Mouse (Mus musculus) forebrain, postnatal 0 days (tissue): Measurements from ENCODE around the gene Hivep3. TPM values are rescaled to one million over a fixed set of nuclear protein-coding genes. Genes with fewer than 3 reads are reported as not detected.

Source experiments
- ATAC-seq: fragments of 200-750 bp; cut with Nextera tagmentation; 2 replicates; pipeline ENCODE4 v1.8.0; 2017; ENCODE audit warnings: mild to moderate bottlenecking, moderate library complexity
- DNase-seq: peaks from one replicate; pipeline ENCODE4 v3.0.0-alpha.2; 2015
- H3K27ac ChIP-seq: fragments of 300-500 bp; sonication (generic); 2 replicates; pipeline ENCODE4 v1.5.1; 2014; ENCODE audit warnings: low read depth, mild to moderate bottlenecking, antibody characterized with exemption, low read length, moderate library complexity, mixed read lengths
- H3K27me3 ChIP-seq: fragments of 300-500 bp; sonication (generic); 2 replicates; pipeline ENCODE4 v1.6.1; 2014; ENCODE audit warnings: mild to moderate bottlenecking, low read length, mixed read lengths; ENCODE audit not compliant: insufficient read depth
- H3K36me3 ChIP-seq: fragments of 300-500 bp; sonication (generic); 2 replicates; pipeline ENCODE4 v1.6.1; 2014; ENCODE audit warnings: mild to moderate bottlenecking, moderate library complexity; ENCODE audit not compliant: insufficient read depth
- H3K4me1 ChIP-seq: fragments of 300-500 bp; sonication (generic); 2 replicates; pipeline ENCODE4 v1.6.1; 2014; ENCODE audit warnings: antibody characterized with exemption; ENCODE audit not compliant: insufficient read depth
- H3K4me2 ChIP-seq: fragments of 300-500 bp; sonication (generic); 2 replicates; pipeline ENCODE4 v1.6.1; 2014; ENCODE audit warnings: low read depth, mild to moderate bottlenecking, moderate library complexity
- H3K4me3 ChIP-seq: fragments of 300-500 bp; sonication (generic); 2 replicates; pipeline ENCODE4 v1.5.1; 2014; ENCODE audit warnings: low read depth, low read length, mixed read lengths
- H3K9ac ChIP-seq: fragments of 300-500 bp; sonication (generic); 2 replicates; pipeline ENCODE4 v1.6.1; 2014; ENCODE audit warnings: mild to moderate bottlenecking
- H3K9me3 ChIP-seq: fragments of 300-500 bp; sonication (generic); 2 replicates; pipeline ENCODE4 v1.6.1; 2016; ENCODE audit warnings: low read length
- CTCF ChIP-seq: sonication (generic); IDR thresholded peaks from 2 replicates; pipeline ENCODE4 v1.5.1; 2016; ENCODE audit warnings: antibody characterized with exemption, control low read depth, low read depth
- WGBS: fragments of 180-500 bp; shearing (Covaris S2); extraction: QIAGEN DNeasy Blood & Tissue Kit; methylation state at CpG from one replicate; pipeline ENCODE4 v1.1.7; 2014; 5-methylcytosine and 5-hydroxymethylcytosine counted together
- polyA plus RNA-seq: library from polyadenylated mRNA; unstranded; fragments of >200 nt; fragmentation: Nextera tagmentation; extraction: Ambion mirVana; gene quantifications from 2 replicates; pipeline ENCODE4 v1.2.1, GENCODE M21; 2015
- total RNA-seq: library from RNA; depleted of rRNA; stranded (reverse); fragments of >200 nt; gene quantifications from 2 replicates; pipeline ENCODE4 v1.2.3, GENCODE M21; 2014

The Hivep3 gene
- total and polyA plus RNA-seq, 2 experiments from 2014 or later: 16.9 to 21.3 TPM

DNA sequence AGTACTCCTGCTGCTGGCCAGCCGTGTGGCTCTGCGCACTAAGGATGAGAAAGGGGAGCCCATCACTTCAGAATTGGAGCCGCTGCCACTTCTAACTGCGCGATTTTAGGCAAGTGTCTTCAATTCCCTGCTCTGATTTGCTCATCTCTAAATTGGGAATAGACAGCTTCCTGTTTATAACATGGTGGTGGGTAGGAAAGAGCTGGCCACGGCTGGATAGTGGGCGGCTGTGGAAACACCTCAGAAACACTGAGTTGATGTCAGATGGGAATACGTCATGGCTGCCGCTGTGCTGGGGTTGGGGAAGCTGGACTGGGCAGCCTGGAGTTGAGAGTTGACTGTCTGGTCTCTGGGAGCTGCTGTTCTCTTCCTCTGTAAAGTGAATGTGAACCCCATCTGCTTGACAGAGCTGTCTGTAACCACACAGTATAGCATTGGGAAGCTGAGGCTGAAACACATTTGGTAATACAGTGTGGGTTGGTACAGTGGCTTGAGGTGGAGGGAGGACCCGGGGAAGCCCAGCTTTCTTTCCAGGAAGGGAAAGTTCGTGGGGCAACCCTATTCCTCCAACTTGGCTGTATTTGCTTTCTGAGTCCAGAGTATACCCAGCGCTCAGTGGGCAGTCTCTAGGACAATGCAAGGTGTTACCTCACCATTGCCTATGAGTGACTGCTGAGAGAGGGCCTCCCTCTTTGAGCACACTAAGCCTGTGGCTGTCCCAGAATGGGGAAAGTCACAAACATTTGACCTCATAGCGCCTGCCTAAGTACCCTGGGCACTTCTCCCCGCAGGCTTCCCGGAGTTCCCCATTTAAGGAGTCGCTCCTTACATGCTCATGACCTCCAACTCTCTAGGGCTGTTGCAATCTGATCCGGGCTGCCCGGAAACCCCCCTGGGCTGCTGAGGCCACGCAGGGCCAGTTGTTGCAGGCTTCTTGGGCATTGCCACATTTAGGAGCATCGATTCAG, 232.8 kb downstream of the Hivep3 start:
- H3K27me3 ChIP-seq: no peaks in the 10 kb centered on the region
- H3K4me2 ChIP-seq: no peak overlapping the region
- H3K4me1 ChIP-seq: peaks cover 32% of the 10 kb centered on the region
- H3K9ac ChIP-seq: no peak overlapping the region
- no peaks in the 10 kb centered on the region for H3K9me3 ChIP-seq
- H3K36me3 ChIP-seq: no peaks in the 10 kb centered on the region
- no peak for TF ChIP-seq CTCF
- no peak overlapping the region for H3K4me3 ChIP-seq
- no peak overlapping the region for H3K27ac ChIP-seq
- ATAC-seq: no peak
- 66% methylated on average over 20 of the region's 20 CpGs for WGBS
- no peak for DNase-seq

DNA sequence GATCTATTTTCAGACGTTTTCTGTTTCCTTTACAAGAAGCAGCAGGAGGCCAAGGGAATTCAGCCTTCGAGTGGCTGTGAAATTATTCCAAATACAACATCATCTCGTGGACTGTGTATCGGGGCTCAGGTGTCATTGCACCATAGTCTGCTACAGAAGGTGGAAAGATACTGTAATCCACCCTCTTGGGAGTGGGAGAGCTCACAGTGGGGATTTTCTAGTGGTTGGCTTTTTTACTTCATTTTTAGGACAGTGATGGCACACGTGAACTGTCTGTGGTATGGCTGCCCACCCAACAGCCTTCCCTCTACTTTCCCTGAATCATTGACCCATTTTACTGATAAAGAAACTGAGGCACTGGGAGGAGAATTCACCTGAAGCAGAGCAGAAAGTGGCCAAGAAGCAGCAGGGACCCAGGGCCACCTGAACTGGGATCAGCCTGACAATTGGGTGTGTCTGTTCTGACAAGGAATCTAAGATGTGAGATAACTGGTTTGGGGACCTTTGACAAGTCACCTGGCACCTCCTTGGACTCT, 233.6 kb downstream of the Hivep3 start:
- Histone ChIP-seq H3K4me3 (no peak overlapping the region), H3K4me1 (peaks cover 32% of the 10 kb centered on the region), H3K4me2 (no peak overlapping the region), H3K36me3 (no peaks in the 10 kb centered on the region), H3K9me3 (no peaks in the 10 kb centered on the region), H3K27me3 (no peaks in the 10 kb centered on the region), H3K27ac (peak overlapping the region; percentile 80; the same call in 1 of the 2 replicates), H3K9ac (no peak overlapping the region)
- TF ChIP-seq CTCF: no peak
- 60% methylated on average over 5 of the region's 5 CpGs for WGBS
- no peak for DNase-seq
- ATAC-seq: no peak

DNA sequence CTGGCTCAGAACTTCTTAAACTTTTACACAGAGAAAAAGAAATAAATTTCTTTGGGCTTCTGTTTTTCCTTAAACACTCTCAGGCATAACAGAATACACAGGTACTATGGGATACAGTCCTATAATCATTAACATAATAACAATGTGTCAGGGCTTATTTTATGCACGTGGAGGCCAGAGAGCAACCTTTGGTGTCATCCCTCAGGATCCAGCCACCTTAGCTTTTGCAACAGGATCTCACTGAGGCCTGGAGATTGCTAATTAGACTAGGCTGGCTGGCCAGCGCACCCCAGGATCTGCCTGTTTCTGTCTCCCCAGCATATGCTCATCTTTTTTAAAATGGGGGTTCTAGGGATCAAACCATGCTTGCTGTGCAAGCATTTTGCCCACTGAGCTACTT, 234.1 kb downstream of the Hivep3 start:
- no peak overlapping the region for H3K4me3 ChIP-seq
- peak overlapping the region; percentile 80 for H3K27ac ChIP-seq
- peaks cover 32% of the 10 kb centered on the region for H3K4me1 ChIP-seq
- H3K9me3 ChIP-seq: no peaks in the 10 kb centered on the region
- no peak for DNase-seq
- ATAC-seq: no peak
- no peaks in the 10 kb centered on the region for H3K36me3 ChIP-seq
- no peak overlapping the region for H3K4me2 ChIP-seq
- H3K9ac ChIP-seq: no peak overlapping the region
- TF ChIP-seq CTCF: no peak
- H3K27me3 ChIP-seq: no peaks in the 10 kb centered on the region
- 58% methylated on average over 2 of the region's 2 CpGs for WGBS

DNA sequence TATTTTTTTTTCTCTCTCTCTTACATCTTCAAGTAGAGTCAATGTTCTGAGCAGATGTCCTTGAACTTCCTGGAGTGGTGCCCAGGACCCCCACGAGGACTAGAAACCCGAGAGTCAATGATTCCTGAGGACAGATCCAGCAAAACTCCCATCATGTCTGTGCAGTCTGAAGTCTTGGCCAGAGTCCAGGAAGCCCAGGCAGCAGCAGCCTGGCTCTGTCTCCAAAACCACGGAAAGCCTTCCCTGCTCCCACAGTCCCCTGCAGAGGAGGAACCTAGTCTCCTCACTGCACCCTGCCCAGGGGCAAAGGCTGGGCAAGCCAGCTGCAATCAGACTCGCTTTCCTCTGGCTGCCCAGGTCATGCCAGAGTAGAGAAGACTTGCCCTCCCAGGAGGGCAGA, 234.5 kb downstream of the Hivep3 start:
- no peaks in the 10 kb centered on the region for H3K36me3 ChIP-seq
- H3K4me2 ChIP-seq: no peak overlapping the region
- DNase-seq: peak; percentile 84
- WGBS: 20% methylated on average over 4 of the region's 4 CpGs
- no peaks in the 10 kb centered on the region for H3K27me3 ChIP-seq
- H3K9me3 ChIP-seq: no peaks in the 10 kb centered on the region
- H3K27ac ChIP-seq: peak overlapping the region; percentile 80
- no peak overlapping the region for H3K4me3 ChIP-seq
- ATAC-seq: peak; percentile 41
- no peak for TF ChIP-seq CTCF
- no peak overlapping the region for H3K9ac ChIP-seq
- peaks cover 32% of the 10 kb centered on the region for H3K4me1 ChIP-seq

DNA sequence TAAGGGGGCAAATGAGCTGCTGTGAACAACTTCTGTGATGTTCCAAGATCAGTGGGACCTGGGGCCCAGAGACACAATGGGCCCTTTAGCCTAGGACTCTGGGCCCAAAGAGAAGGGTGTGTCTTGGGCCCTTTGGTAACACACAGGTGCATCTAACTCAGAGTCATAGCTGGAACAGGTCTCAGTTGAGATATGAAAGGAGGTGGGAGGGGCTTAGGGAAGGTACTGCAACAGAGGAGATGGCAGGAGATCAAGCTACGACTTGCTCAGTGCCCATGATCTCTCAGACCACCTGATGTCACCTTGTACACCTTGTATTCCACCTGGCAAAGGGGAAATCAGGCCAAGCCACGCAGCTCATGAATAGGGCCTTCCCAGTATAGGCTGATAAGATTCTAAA, 235.3 kb downstream of the Hivep3 start:
- peak overlapping the region; percentile 90 for H3K27ac ChIP-seq

DNA sequence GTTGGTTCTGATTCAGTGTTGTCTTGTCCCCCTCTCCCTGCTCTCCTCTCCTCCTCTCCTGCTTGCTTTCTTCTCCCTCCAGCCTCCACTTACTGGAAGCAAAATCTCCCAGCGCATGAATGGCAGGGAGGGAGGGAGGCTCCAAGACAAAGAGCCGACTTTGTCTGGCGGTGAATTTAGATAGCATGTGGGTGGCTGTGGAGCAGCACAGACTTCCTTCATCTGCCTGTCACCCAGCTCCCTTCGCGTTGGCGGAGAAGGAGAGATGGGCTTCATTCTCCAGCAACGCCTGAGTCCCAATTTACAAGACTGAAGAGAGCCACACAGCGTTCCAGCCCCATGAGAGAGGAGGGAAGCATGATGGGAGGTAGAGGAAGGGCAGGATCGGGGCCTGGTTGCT, 236.6 kb downstream of the Hivep3 start:
- Histone ChIP-seq H3K9ac (peak overlapping the region; percentile 34), H3K27ac (peak overlapping the region; percentile 90), H3K4me1 (peaks cover 32% of the 10 kb centered on the region), H3K36me3 (no peaks in the 10 kb centered on the region), H3K27me3 (no peaks in the 10 kb centered on the region), H3K4me2 (no peak overlapping the region), H3K4me3 (no peak overlapping the region), H3K9me3 (no peaks in the 10 kb centered on the region)
- 11% methylated on average over 9 of the region's 9 CpGs for WGBS
- ATAC-seq: peak; percentile 85
- no peak for TF ChIP-seq CTCF
- DNase-seq: peak; percentile 84

More for the DNA sequence above, 235.3 kb downstream of the Hivep3 start:
- Histone ChIP-seq H3K9ac (no peak overlapping the region), H3K9me3 (no peaks in the 10 kb centered on the region), H3K4me1 (peaks cover 32% of the 10 kb centered on the region), H3K36me3 (no peaks in the 10 kb centered on the region), H3K27me3 (no peaks in the 10 kb centered on the region), H3K4me3 (no peak overlapping the region), H3K4me2 (no peak overlapping the region)
- ATAC-seq (no peak), DNase-seq (no peak)
- WGBS: 77% methylated on average over 2 of the region's 2 CpGs
- TF ChIP-seq CTCF: no peak

DNA sequence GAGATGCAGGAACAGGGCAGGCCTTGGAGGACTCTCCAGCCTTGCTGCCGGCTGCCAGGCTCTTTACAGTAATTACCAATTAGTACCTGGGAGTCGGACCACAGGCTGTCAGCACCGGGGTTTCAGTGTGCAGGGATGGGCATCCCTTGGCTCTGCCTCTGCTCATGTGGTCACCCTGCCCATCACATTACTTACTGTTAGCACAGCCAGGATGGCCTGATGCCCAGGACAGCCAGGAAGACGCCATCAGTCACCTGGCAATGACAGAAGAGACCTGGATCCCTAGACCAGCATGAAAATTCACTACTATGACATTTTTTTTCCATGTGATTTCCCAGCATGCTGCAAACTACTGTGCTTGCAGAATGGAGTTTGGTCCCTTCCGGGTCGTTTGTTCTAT, 238.8 kb downstream of the Hivep3 start:
- H3K27me3 ChIP-seq: no peaks in the 10 kb centered on the region
- DNase-seq (no peak), ATAC-seq (no peak)
- H3K9me3 ChIP-seq: no peaks in the 10 kb centered on the region
- H3K27ac ChIP-seq: no peak overlapping the region
- H3K9ac ChIP-seq: no peak overlapping the region
- H3K4me2 ChIP-seq: no peak overlapping the region
- peaks cover 32% of the 10 kb centered on the region for H3K4me1 ChIP-seq
- no peaks in the 10 kb centered on the region for H3K36me3 ChIP-seq
- 53% methylated on average over 6 of the region's 6 CpGs for WGBS
- no peak overlapping the region for H3K4me3 ChIP-seq
- TF ChIP-seq CTCF: no peak
